Mouse (Mus musculus) kidney, postnatal 10 days (tissue): ENCODE data around the gene Hbb-bh1.
"Not testable (repeated sequence)": the region's sequence is repeated elsewhere in the genome, so short reads cannot be mapped to it uniquely, and the experiment has no call there.

Source experiments
- DNase-seq: peaks from one replicate; pipeline ENCODE4 v3.0.0; 2021; ENCODE audit warnings: mixed read lengths

Gene Hbb-bh1

DNA sequence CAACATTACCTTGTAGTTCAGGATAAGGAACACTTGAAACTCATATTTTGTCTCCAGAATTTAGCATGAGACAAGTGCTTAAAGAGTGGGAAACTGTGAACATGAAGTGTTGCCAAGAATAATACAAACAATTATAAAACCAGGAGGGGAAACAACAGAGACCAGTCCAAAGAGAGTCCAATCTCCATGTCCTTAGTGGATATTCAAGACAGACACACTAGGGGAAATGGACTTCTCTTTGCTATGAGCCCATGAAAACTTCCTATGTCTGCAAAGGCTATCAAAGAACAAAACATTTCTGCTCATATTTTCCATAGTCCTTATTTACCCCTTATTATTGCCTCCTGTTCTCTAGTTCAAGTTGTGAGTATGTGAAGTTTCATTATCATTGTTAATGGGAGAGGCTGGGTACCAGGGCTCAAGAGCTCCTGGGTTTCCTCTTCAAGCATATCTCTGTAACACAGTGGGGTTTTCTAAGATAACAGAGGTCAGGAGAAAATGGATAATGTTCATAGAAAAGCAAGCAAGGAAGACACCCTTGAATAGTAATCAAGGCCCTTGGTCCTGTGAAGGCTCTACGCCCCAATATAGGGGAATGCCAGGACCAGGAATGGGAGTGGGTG, 31.6 kb downstream of the Hbb-bh1 start:
- no peak for DNase-seq

- DNase-seq = no peak
Observed at GRCm38 (mm10) chr7:103810746-103811145, 32.2 kb downstream of the Hbb-bh1 start.

DNA sequence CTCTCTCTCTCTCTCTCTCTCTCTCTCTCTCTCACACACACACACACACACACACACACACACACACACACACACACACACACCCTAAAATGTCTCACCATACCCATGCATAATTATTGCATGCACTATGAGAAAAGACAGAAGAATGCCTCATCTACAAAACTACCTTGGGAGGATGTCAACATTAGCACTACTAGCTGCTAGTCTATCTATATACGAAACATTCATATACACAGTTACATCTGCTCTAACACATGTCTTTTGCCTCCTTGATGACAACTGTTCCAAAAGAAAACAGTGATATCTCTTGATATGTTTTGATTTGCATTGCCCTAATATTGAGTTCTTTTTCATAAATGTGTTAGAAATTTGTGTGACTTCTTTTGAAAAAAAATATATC, 32.7 kb downstream of the Hbb-bh1 start:
- no peak for DNase-seq

GRCm38 (mm10) chr7:103809801-103810155, 33.2 kb downstream of the Hbb-bh1 start:
- DNase-seq = no peak

- no peak for DNase-seq
Observed at GRCm38 (mm10) chr7:103808971-103809800, 33.8 kb downstream of the Hbb-bh1 start.

- DNase-seq = not testable (repeated sequence)
Observed at GRCm38 (mm10) chr7:103808120-103808519, 34.8 kb downstream of the Hbb-bh1 start.

DNA sequence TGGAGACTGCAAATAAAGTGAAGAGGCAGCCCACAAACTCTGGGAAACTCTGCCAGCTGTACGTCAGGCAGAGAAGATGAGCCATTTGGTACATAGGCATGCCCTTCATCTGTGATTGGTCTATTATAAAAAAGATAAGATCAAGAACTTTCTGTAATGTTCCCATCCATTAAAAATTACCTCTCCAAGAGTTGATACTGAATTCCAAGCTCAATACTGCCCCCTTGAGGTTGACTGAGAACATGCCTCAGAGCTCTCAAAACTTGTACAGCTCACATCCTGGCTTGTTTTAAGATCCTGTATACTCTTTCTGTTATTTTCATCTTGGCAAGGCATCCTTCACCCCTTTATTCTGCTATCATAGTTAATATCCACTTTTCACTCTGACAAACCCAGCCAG, 36.1 kb downstream of the Hbb-bh1 start:
- DNase-seq = peak; percentile 5

DNA sequence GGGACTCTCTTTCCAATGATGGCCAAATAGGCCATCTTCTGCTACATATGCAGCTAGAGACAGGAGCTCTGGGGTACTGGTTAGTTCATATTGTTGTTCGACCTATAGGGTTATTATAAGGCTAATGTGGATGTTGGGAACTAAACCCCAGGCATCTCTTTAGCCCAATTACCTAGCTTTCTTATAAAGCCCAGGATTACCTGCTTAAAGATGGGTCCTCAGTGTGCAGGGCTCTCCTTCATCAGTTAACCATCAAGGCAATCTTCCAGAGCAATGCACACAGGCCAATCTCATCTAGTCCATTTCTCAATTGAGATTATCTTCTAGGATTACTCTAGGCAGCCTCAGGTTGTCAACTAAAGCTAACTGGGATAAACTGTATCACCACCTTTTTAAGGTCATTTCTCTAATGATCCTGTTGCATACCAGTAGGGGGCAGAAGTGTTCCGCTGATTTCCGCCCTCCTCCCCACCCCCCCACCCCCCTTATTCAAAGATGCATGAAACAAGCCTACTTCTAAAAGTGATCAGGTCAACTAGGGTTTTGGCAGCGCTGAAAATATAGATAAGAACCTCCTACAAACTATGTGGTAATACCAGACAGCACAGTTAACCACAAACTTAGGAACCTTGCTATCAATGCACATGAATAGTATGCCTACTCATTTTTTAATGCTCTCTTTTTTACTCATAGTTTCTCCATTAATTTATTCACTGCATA, 50.1 kb downstream of the Hbb-bh1 start:
- DNase-seq = no peak

DNA sequence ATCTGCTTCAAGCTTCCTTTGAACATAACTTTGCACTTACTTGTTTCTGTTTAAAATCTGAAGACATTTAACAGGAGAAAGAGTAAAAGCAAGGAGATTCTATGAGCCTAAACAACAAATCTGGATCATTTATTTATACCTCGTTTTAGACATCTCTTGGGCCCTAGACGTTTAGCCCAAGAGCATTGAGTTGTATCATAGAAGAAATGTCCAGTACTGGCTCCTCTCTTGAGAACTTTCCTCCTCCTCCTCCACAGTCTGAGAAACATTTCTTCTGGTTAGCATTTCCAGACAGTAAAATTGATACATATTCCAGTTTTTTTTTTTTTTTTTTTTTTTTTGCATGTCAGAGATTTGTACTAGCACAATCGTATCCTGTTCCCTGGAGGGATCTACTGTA, 51.2 kb downstream of the Hbb-bh1 start, which contains the start of gene Olfr67:
TSS of gene Olfr67 (minus strand) at position 101 of the 400 bp plus-strand sequence.
- no peak for DNase-seq
